Mouse (Mus musculus) stomach, adult 2 months (tissue): ENCODE results near the gene Nek7. TPM values are rescaled to one million over a fixed set of nuclear protein-coding genes. Genes with fewer than 3 reads are reported as not detected.

Source experiments
- polyA plus RNA-seq: library from polyadenylated mRNA; depleted of rRNA; stranded (reverse); fragments of >200 nt; gene quantifications from 2 replicates; pipeline ENCODE4 v1.2.3, GENCODE M21; 2012; rRNA removed

The Nek7 gene
- 2.6 TPM in 2 replicates for polyA plus RNA-seq

GRCm38 (mm10) chr1:138619996-138620461 lies at the start of gene Nek7:
TSS of gene Nek7 (minus strand) at chr1:138620141.

Other genes with a start within 250 kb of the Nek7 start
- gene Lhx9, start 228.4 kb upstream of the Nek7 start, polyA plus RNA-seq: not detected in 2 replicates
- gene 2310009B15Rik, start 236.7 kb upstream of the Nek7 start, polyA plus RNA-seq: 12.0 and 18.9 TPM in 2 replicates